Mouse (Mus musculus) testis, adult 2 months (tissue): ENCODE data around the gene Sf3b6. TPM values are rescaled to one million over a fixed set of nuclear protein-coding genes. Genes with fewer than 3 reads are reported as not detected.
"Not testable (repeated sequence)": the region's sequence is repeated elsewhere in the genome, so short reads cannot be mapped to it uniquely, and the experiment has no call there.

ENCODE experiments used
- H3K27ac ChIP-seq: fragments of 200-500 bp; 2 replicates; pipeline ENCODE4 v1.5.1; 2012; ENCODE audit warnings: low read depth, low read length; ENCODE audit not compliant: control insufficient read depth, insufficient read depth
- H3K27me3 ChIP-seq: fragments of 200-500 bp; 2 replicates; pipeline ENCODE4 v1.6.1; 2012; ENCODE audit warnings: mild to moderate bottlenecking, low read length, moderate library complexity; ENCODE audit not compliant: control insufficient read depth, insufficient read depth
- H3K36me3 ChIP-seq: fragments of 200-500 bp; 2 replicates; pipeline ENCODE4 v1.6.1; 2012; ENCODE audit warnings: mild to moderate bottlenecking, low read length; ENCODE audit not compliant: control insufficient read depth, insufficient read depth
- H3K4me1 ChIP-seq: fragments of 200-500 bp; 2 replicates; pipeline ENCODE4 v1.6.1; 2012; ENCODE audit warnings: low read length; ENCODE audit not compliant: control insufficient read depth, insufficient read depth
- H3K4me3 ChIP-seq: fragments of 200-500 bp; 2 replicates; pipeline ENCODE4 v1.5.1; 2012; ENCODE audit warnings: low read depth, mild to moderate bottlenecking, low read length, moderate library complexity, mixed read lengths; ENCODE audit not compliant: control insufficient read depth
- CTCF ChIP-seq: fragments of 200-500 bp; IDR thresholded peaks from 2 replicates; pipeline ENCODE4 v1.5.1; 2012; ENCODE audit warnings: low read depth, mild to moderate bottlenecking, inconsistent platforms, low read length, moderate library complexity; ENCODE audit not compliant: control insufficient read depth, insufficient read depth, insufficient replicate concordance
- POLR2A ChIP-seq: fragments of 200-500 bp; IDR thresholded peaks from 2 replicates; pipeline ENCODE4 v1.6.1; 2012; ENCODE audit warnings: low read depth, mild to moderate bottlenecking, inconsistent platforms, low read length, moderate library complexity; ENCODE audit not compliant: control insufficient read depth
- polyA plus RNA-seq: library from polyadenylated mRNA; depleted of rRNA; stranded (reverse); fragments of >200 nt; gene quantifications from 2 replicates; pipeline ENCODE4 v1.2.3, GENCODE M21; 2012

Sf3b6 gene
- polyA plus RNA-seq, 1 experiment: 27.7 TPM

GRCm38 (mm10) chr12:4781270-4781669 lies 36.1 kb upstream of the Sf3b6 start:
- Histone ChIP-seq H3K36me3 (no peaks in the 10 kb centered on the region; the same call in 1 of the 2 replicates), H3K4me1 (no peaks in the 10 kb centered on the region), H3K4me3 (no peak overlapping the region), H3K27ac (no peak overlapping the region), H3K27me3 (no peaks in the 10 kb centered on the region)
- TF ChIP-seq POLR2A (no peak), CTCF (no peak)

- H3K27me3 ChIP-seq, H3K4me3 ChIP-seq, H3K4me1 ChIP-seq, H3K27ac ChIP-seq, H3K36me3 ChIP-seq: not testable (repeated sequence)
Observed at GRCm38 (mm10) chr12:4781725-4782404, 35.5 kb upstream of the Sf3b6 start.

GRCm38 (mm10) chr12:4783598-4783997 lies 33.7 kb upstream of the Sf3b6 start:
- H3K36me3 ChIP-seq: no peaks in the 10 kb centered on the region
- no peak overlapping the region for H3K4me3 ChIP-seq
- H3K4me1 ChIP-seq: no peaks in the 10 kb centered on the region
- no peaks in the 10 kb centered on the region for H3K27me3 ChIP-seq
- no peak overlapping the region for H3K27ac ChIP-seq
- TF ChIP-seq POLR2A: no peak
- no peak for TF ChIP-seq CTCF

- Histone ChIP-seq H3K36me3 (no peaks in the 10 kb centered on the region), H3K4me1 (no peaks in the 10 kb centered on the region), H3K27me3 (no peaks in the 10 kb centered on the region), H3K4me3 (no peak overlapping the region), H3K27ac (no peak overlapping the region)
- no peak for TF ChIP-seq POLR2A
- TF ChIP-seq CTCF: no peak
Observed at GRCm38 (mm10) chr12:4784466-4784865, 32.9 kb upstream of the Sf3b6 start.

- not testable (repeated sequence) for H3K27me3 ChIP-seq, H3K4me1 ChIP-seq, H3K36me3 ChIP-seq, H3K27ac ChIP-seq, H3K4me3 ChIP-seq
Observed at GRCm38 (mm10) chr12:4788128-4788527, 29.2 kb upstream of the Sf3b6 start.

GRCm38 (mm10) chr12:4793718-4794117 lies 23.6 kb upstream of the Sf3b6 start:
- H3K27me3 ChIP-seq: no peaks in the 10 kb centered on the region
- no peaks in the 10 kb centered on the region for H3K36me3 ChIP-seq
- H3K4me3 ChIP-seq: no peak overlapping the region
- H3K27ac ChIP-seq: no peak overlapping the region
- no peaks in the 10 kb centered on the region for H3K4me1 ChIP-seq
- TF ChIP-seq CTCF (no peak), POLR2A (no peak)

- not testable (repeated sequence) for H3K4me1 ChIP-seq, H3K4me3 ChIP-seq, H3K27ac ChIP-seq, H3K36me3 ChIP-seq, H3K27me3 ChIP-seq
Observed at GRCm38 (mm10) chr12:4797471-4797870, 19.9 kb upstream of the Sf3b6 start.

GRCm38 (mm10) chr12:4811036-4811435 lies 6.3 kb upstream of the Sf3b6 start:
- no peaks in the 10 kb centered on the region for H3K36me3 ChIP-seq
- H3K27ac ChIP-seq: no peak overlapping the region
- no peak overlapping the region for H3K4me3 ChIP-seq
- no peaks in the 10 kb centered on the region for H3K27me3 ChIP-seq
- no peak for TF ChIP-seq CTCF
- TF ChIP-seq POLR2A: no peak
- H3K4me1 ChIP-seq: no peaks in the 10 kb centered on the region
